In genomic region chr12:68217091-68217490, GRCm38 (mm10) we compare ENCODE assay signal across 21 mouse cellular contexts.
DNase-seq lines count a peak whose midpoint lies in the region; ATAC-seq and TF ChIP-seq lines count a peak whose summit lies in the region.
"Had no signal": no experiment of that assay in that cellular context is flagged by ENCODE, and none has a peak within 500 bp of the region (broad histone marks: within the 10 kb centered on the region; RNA-seq: fewer than 3 reads in every experiment).

No protein-coding gene starts in this region.

- H3K9ac ChIP-seq in forebrain, embryonic 11.5 days (ENCODE audit: low read length) = no peak overlapping the region
- no peak overlapping the region for H3K9ac ChIP-seq in forebrain, embryonic 15.5 days (replicated peaks)
- no peak overlapping the region for H3K9ac ChIP-seq in forebrain, embryonic 13.5 days
- H3K9ac ChIP-seq: embryonic facial prominence, embryonic 13.5 days; embryonic facial prominence, embryonic 15.5 days had no signal

- peak; percentile 89 for ATAC-seq in forebrain, embryonic 11.5 days (replicated peaks; ENCODE audit: low FRiP score)
- ATAC-seq in forebrain, embryonic 15.5 days (replicated peaks) = no peak
- ATAC-seq in forebrain, embryonic 13.5 days = peak; percentile 59; the same call in 1 of the 2 replicates
- no peak for ATAC-seq in activated CD4-positive, CD25-positive, alpha-beta regulatory T cell, adult 4 months

- no peaks in the 10 kb centered on the region for H3K4me1 ChIP-seq in forebrain, embryonic 11.5 days (replicated peaks; ENCODE audit: control insufficient read depth, insufficient read depth, low read length)
- no peaks in the 10 kb centered on the region for H3K4me1 ChIP-seq in forebrain, embryonic 15.5 days
- H3K4me1 ChIP-seq in kidney, adult 2 months (ENCODE audit: control insufficient read depth, insufficient read depth, low read length) = peaks cover 2% of the 10 kb centered on the region; the same call in 1 of the 2 replicates
- peaks cover 6% of the 10 kb centered on the region for H3K4me1 ChIP-seq in forebrain, embryonic 13.5 days
- H3K4me1 ChIP-seq: embryonic facial prominence, embryonic 13.5 days; embryonic facial prominence, embryonic 15.5 days had no signal

- TF ChIP-seq CTCF in kidney, adult 2 months (conservative IDR thresholded peaks at IDR 0.05; ENCODE audit: insufficient read depth, insufficient read length, low read depth, low read length) = no peak
- TF ChIP-seq CTCF in brain, embryonic 14.5 days (IDR thresholded peaks at IDR 0.05; ENCODE audit: borderline replicate concordance, extremely low read depth, insufficient read depth, insufficient read length) = no peak

- no peak for DNase-seq in forebrain, embryonic 11.5 days (ENCODE audit: low spot score)
- DNase-seq in kidney, adult 2 months = peak; percentile 1
- DNase-seq in kidney, postnatal 4 days = no peak
- DNase-seq in brain, embryonic 14.5 days (ENCODE audit: low read depth) = peak; percentile 75
- no peak for DNase-seq in heart, postnatal 14 days
- DNase-seq: adrenal gland, adult 8-10 months; adrenal gland, postnatal 14 days; adrenal gland, postnatal 36 days; cerebellum, adult 11 months; cerebellum, adult 18-20 months; cerebellum, adult 8-10 months; cerebellum, adult 9-11 months; cerebellum, postnatal 14 days; cerebellum, postnatal 36 days; embryo, embryonic 11 days had no signal

- no peaks in the 10 kb centered on the region for H3K9me3 ChIP-seq in forebrain, embryonic 11.5 days (ENCODE audit: control insufficient read depth, low read length)
- no peaks in the 10 kb centered on the region for H3K9me3 ChIP-seq in forebrain, embryonic 15.5 days
- H3K9me3 ChIP-seq in forebrain, embryonic 13.5 days (replicated peaks) = no peaks in the 10 kb centered on the region
- H3K9me3 ChIP-seq: embryonic facial prominence, embryonic 13.5 days; embryonic facial prominence, embryonic 15.5 days had no signal

- no peak overlapping the region for H3K4me3 ChIP-seq in forebrain, embryonic 11.5 days (ENCODE audit: low read depth, low read length)
- H3K4me3 ChIP-seq in forebrain, embryonic 15.5 days = no peak overlapping the region
- no peak overlapping the region for H3K4me3 ChIP-seq in kidney, adult 2 months (ENCODE audit: insufficient read depth, low read depth, low read length)
- H3K4me3 ChIP-seq in forebrain, embryonic 13.5 days = no peak overlapping the region
- H3K4me3 ChIP-seq: embryonic facial prominence, embryonic 13.5 days; embryonic facial prominence, embryonic 15.5 days; erythroblast, embryonic 14.5 days had no signal

- no peaks in the 10 kb centered on the region for H3K27me3 ChIP-seq in forebrain, embryonic 11.5 days (ENCODE audit: control insufficient read depth, insufficient read depth, low read length)
- no peaks in the 10 kb centered on the region for H3K27me3 ChIP-seq in forebrain, embryonic 15.5 days
- H3K27me3 ChIP-seq in kidney, adult 2 months (replicated peaks; ENCODE audit: control insufficient read depth, insufficient read depth, low read length) = no peaks in the 10 kb centered on the region
- H3K27me3 ChIP-seq in forebrain, embryonic 13.5 days = no peaks in the 10 kb centered on the region
- H3K27me3 ChIP-seq: embryonic facial prominence, embryonic 13.5 days; embryonic facial prominence, embryonic 15.5 days had no signal

- no peak overlapping the region for H3K4me2 ChIP-seq in forebrain, embryonic 11.5 days (ENCODE audit: low read depth, low read length, severe bottlenecking)
- H3K4me2 ChIP-seq in forebrain, embryonic 15.5 days (replicated peaks) = no peak overlapping the region
- H3K4me2 ChIP-seq in forebrain, embryonic 13.5 days = no peak overlapping the region
- H3K4me2 ChIP-seq: embryonic facial prominence, embryonic 13.5 days; embryonic facial prominence, embryonic 15.5 days had no signal

- intact Hi-C loops in heart, postnatal 14 days (cut with DNase I) = no loop called here

- TF ChIP-seq POLR2A in kidney, adult 2 months (IDR thresholded peaks at IDR 0.05; ENCODE audit: low read depth, low read length) = no peak
- TF ChIP-seq POLR2A in brain, embryonic 14.5 days (IDR thresholded peaks at IDR 0.05; ENCODE audit: borderline replicate concordance, extremely low read depth, insufficient read depth, insufficient read length, poor library complexity, severe bottlenecking) = no peak

- WGBS in forebrain, embryonic 11.5 days = 34% methylated on average over 4 of the region's 4 CpGs
- WGBS in forebrain, embryonic 15.5 days = 21% methylated on average over 4 of the region's 4 CpGs
- WGBS in kidney, adult 2 months = 59% methylated on average over 4 of the region's 4 CpGs
- 28% methylated on average over 4 of the region's 4 CpGs for WGBS in forebrain, embryonic 13.5 days

- no peaks in the 10 kb centered on the region for H3K36me3 ChIP-seq in forebrain, embryonic 11.5 days (ENCODE audit: control insufficient read depth, insufficient read depth, low read length)
- H3K36me3 ChIP-seq in forebrain, embryonic 15.5 days = no peaks in the 10 kb centered on the region
- no peaks in the 10 kb centered on the region for H3K36me3 ChIP-seq in kidney, adult 2 months (ENCODE audit: control insufficient read depth, insufficient read depth, low read length)
- H3K36me3 ChIP-seq in forebrain, embryonic 13.5 days (ENCODE audit: poor library complexity, severe bottlenecking) = no peaks in the 10 kb centered on the region
- H3K36me3 ChIP-seq: embryonic facial prominence, embryonic 13.5 days; embryonic facial prominence, embryonic 15.5 days had no signal

- H3K27ac ChIP-seq in forebrain, embryonic 11.5 days (ENCODE audit: low read depth, low read length) = no peak overlapping the region
- H3K27ac ChIP-seq in forebrain, embryonic 15.5 days (replicated peaks) = no peak overlapping the region
- peak overlapping the region; percentile 38; the same call in 1 of the 2 replicates for H3K27ac ChIP-seq in kidney, adult 2 months (ENCODE audit: insufficient read depth, low read depth, low read length)
- no peak overlapping the region; the same call in 1 of the 2 replicates for H3K27ac ChIP-seq in forebrain, embryonic 13.5 days
- H3K27ac ChIP-seq: embryonic facial prominence, embryonic 13.5 days; embryonic facial prominence, embryonic 15.5 days had no signal

Comparison
In these comparisons a context has a peak if more than half of its experiments do, and no peak if none do; other contexts are left out.
1. ATAC-seq: peak in forebrain, embryonic 11.5 days (single experiment) and forebrain, embryonic 13.5 days (single experiment); none in forebrain, embryonic 15.5 days (single experiment) and activated CD4-positive, CD25-positive, alpha-beta regulatory T cell, adult 4 months (single experiment).
2. DNase-seq: peak in kidney, adult 2 months (single experiment) and brain, embryonic 14.5 days (single experiment); none in forebrain, embryonic 11.5 days (single experiment), kidney, postnatal 4 days (0 of 2) and heart, postnatal 14 days (0 of 2).